Mouse (Mus musculus) CH12.LX (cell line): Measurements from ENCODE around the gene Tanc1.

ENCODE experiments used
- CTCF ChIP-seq, 2 experiments: IDR thresholded peaks in 1 of 2; conservative IDR thresholded peaks in 1 of 2; 2 replicates each; pipeline ENCODE4 v1.5.1; 2011 to 2012; ENCODE audit warnings: low read depth in 2 of 2, low read length in 2 of 2, improper control_type of control experiment in 1 of 2, inconsistent platforms in 1 of 2, mild to moderate bottlenecking in 1 of 2, moderate library complexity in 1 of 2
- E2F4 ChIP-seq: IDR thresholded peaks from 2 replicates; pipeline ENCODE4 v1.6.1; 2011; ENCODE audit warnings: low read depth, low read length, improper control_type of control experiment; ENCODE audit not compliant: insufficient replicate concordance
- KAT2A ChIP-seq: IDR thresholded peaks from 2 replicates; pipeline ENCODE4 v1.6.1; 2012; ENCODE audit warnings: low read length, improper control_type of control experiment, inconsistent platforms; ENCODE audit not compliant: insufficient replicate concordance
- MAFK ChIP-seq: IDR thresholded peaks from 2 replicates; pipeline ENCODE4 v1.6.1; 2011; ENCODE audit warnings: low read length, improper control_type of control experiment; ENCODE audit not compliant: insufficient replicate concordance
- POLR2A ChIP-seq: IDR thresholded peaks from 2 replicates; pipeline ENCODE4 v1.6.1; 2011; ENCODE audit warnings: low read depth, mild to moderate bottlenecking, improper control_type of control experiment, low read length
- POLR2AphosphoS2 ChIP-seq: IDR thresholded peaks from 2 replicates; pipeline ENCODE4 v1.6.1; 2011; ENCODE audit warnings: low read depth, low read length, improper control_type of control experiment
- USF1 ChIP-seq: IDR thresholded peaks from 2 replicates; pipeline ENCODE4 v1.6.1; 2014; ENCODE audit warnings: low read depth, mild to moderate bottlenecking, inconsistent platforms, low read length, improper control_type of control experiment
- USF2 ChIP-seq: conservative IDR thresholded peaks from 2 replicates; pipeline ENCODE4 v1.6.1; 2011; ENCODE audit warnings: low read depth, low read length, improper control_type of control experiment
- ZNF384 ChIP-seq: IDR thresholded peaks from 2 replicates; pipeline ENCODE4 v1.6.1; 2012; ENCODE audit warnings: low read depth, low read length, improper control_type of control experiment, inconsistent platforms

- TF ChIP-seq USF1 (no peak), CTCF (conservative IDR thresholded peaks at IDR 0.05 in 1 of 2, IDR thresholded peaks at IDR 0.05 in 1 of 2; ENCODE audit: low read depth in 2 of 2, low read length in 2 of 2) (no peak), ZNF384 (no peak), MAFK (no peak), KAT2A (no peak), USF2 (no peak), E2F4 (no peak), POLR2AphosphoS2 (no peak), POLR2A (no peak)
These were observed 58.5 kb downstream of the Tanc1 start for GRCm38 (mm10) chr2:59670087-59671060.
